Mouse (Mus musculus): Measurements from ENCODE around the gene Cabin1.
A peak's percentile ranks its signal among the peaks of the same experiment; 100 is the strongest.

The Cabin1 gene

DNA sequence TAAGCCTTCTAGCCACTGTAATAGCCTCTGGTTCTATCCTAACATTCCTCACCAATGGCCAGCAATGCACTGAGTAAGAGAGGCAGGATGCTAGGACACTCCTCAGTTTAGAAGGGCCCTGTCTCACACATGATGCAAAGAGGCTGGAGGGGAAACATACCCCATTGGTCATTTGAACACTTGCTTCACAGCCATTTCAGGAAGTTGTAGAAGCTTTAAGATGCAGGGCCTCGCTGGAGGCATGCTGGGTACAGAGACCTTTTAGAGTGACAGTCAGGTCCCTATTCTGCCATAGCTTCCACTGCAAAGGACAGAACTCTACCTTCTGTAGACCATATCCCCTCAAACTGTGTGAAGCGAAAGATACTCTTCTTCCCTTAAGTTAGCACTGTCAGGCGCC, 66.4 kb downstream of the Cabin1 start:
- no peak for DNase-seq

DNA sequence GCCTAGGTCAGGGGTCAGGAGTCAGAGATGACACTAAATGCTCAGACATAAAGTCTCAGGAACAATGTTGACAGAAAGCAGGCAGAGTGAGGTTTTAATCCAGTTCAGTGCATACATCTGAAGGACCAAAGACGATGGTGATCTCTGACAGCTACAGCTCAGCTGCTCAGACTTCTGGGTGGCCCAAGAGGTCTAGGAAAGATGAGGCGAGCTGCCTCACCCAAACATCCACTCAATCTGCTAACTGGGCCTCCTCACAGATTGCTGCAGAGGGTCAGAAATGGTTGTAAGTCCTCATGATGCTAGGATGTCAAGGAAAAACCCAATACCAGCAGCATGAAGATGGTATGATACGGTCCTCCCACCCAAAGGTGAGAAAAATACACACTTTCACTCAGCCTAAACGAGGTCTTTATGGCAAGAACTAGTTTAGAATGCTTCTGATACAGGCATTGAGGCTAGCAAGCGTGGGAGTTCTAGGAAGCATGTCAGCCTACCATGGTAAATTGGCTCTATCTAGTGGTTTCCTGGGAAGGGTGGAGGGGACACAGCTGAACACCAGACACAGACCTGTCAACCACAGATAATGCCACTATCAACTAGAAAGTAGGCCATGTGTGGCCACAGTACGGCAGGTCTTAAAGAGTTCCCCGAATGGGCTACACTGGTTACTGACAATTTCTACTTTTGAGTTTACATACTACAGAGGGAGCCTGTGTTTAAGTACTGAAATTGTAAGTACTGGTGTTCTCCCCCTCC, 67.4 kb downstream of the Cabin1 start:
- DNase-seq = no peak

DNA sequence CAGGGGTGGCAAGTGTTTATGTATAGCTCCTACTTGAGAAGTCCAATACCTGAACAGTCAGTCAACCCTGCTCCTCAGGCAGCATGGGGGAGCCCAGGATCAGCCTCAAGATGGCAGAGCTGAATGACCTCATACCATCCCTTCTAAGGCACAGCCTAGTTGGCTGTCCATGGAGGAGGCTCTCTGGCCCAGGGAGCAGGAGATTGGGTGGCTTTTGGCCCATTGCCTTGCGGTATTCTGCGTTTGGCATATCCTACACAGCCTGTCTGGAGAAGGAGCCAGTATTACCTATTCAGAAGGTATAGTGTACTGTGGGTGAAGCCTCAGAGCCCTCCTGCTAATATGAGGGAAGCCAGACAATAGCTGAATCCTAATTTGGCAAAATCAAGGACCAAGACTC, 68.6 kb downstream of the Cabin1 start:
- no peak for DNase-seq

DNA sequence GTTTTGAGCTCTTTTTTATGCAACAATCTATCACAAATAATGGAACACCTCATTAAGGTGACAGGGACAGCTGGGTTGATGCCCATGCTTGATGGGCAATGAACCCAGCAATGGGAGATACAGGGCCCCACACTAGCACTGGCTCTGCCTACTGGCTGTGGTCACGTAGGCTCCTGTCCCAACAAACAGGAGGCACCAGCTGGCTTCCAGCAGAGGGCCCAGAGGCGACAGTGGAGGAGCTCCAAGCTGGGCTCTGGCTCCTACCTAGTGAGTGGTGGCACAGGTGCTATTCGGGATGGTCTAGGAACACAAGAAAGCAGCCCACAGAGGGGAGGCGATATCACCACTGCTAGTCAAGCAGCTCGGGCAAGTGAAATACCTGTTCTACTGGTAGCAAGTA, 69.1 kb downstream of the Cabin1 start:
- no peak for DNase-seq

DNA sequence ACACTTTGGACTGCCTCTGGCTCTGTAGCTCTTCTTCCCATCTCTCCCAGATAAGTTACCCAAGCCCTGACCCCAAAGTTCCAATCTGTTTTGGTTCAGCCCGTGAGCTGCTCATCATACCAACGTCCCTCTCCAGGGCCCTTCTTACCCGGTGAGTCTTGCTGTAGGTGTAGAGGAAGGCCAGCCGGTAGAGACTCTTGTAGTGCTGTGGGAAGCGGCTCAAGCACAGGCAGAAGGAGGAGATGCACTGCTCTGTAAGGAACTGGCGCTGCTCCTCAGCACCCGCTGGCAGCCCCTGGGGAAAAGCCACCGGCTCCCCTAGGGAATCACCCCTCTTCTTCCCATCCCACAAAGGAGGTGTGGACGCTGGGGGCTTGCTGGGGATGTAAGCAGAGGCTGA, 69.6 kb downstream of the Cabin1 start:
- DNase-seq = no peak

DNA sequence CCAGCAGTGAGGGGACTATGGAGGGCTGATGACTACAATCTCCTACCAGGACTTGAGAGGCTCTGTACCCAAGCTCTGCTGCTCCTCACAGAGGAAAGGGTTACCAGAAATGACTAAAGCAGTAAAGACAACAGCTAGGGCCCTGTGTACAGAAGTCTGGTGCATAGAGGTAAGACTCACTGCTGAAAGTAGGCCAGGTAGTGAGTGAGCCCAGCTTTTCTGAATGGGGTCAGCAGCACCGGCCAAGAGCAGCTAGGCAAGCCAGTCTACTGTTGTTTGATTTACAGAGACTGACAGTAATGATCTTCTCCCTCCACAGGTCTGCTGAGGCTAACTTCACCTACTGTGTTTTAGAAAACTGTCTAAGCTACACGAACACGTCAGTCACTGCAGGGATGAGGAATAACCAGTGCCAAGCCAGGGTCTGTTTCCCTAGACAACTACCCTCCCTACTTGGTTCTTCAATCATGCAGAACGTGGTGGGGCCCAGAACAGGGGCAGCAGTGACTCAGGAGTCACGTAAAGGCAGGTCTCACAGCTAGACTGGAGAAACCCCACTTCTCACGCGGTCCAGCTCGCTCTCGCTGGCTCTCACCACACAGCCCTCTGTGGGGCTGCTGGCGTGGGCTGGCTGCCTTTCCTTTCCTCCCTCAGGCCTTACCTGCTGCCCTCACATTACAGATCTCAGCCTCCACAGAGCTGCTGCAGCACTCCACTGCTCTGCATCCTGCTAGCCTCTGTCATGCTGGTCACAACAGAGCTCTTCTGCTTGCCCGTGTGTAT, 70.5 kb downstream of the Cabin1 start:
- DNase-seq = no peak

DNA sequence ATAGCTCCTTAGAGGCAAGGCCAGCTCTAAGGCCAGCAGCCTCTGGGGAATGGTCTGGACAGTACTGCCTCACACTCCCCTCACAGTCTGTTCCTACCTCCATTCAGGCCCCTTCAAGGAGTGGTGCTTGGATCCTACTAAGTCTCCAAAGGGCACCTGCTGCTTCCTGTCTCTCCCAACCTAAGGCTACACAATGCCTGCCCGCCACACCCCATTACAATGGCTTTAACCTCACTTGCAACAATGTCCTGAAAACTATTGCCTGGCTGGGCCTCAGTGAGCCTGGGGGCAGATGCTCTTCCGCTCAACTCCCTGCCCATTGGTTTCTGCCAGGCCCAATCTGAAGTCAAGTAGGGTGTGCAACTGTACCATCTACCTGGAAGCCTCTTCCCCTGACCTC, 75.5 kb downstream of the Cabin1 start:
- DNase-seq = no peak

DNA sequence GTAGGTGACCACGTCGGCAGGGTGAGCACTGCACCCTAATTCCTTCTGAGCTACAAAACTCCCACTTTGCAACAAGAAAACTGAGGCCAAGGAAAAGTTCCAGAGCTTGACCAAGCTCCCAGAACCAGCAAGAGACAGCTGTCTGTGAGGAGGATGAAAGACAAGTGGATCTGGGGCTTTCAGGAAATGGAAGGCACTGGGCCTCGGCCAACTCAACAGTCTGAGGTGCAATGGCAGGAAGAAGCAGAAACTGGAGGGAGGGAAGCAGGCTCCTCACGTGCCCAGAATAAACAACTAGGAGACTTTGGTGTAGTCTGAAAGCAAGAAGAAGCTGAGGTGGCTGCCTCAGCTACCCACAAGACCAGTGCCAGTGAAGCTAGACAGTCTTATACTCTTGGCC, 77.4 kb downstream of the Cabin1 start:
- DNase-seq = no peak

DNA sequence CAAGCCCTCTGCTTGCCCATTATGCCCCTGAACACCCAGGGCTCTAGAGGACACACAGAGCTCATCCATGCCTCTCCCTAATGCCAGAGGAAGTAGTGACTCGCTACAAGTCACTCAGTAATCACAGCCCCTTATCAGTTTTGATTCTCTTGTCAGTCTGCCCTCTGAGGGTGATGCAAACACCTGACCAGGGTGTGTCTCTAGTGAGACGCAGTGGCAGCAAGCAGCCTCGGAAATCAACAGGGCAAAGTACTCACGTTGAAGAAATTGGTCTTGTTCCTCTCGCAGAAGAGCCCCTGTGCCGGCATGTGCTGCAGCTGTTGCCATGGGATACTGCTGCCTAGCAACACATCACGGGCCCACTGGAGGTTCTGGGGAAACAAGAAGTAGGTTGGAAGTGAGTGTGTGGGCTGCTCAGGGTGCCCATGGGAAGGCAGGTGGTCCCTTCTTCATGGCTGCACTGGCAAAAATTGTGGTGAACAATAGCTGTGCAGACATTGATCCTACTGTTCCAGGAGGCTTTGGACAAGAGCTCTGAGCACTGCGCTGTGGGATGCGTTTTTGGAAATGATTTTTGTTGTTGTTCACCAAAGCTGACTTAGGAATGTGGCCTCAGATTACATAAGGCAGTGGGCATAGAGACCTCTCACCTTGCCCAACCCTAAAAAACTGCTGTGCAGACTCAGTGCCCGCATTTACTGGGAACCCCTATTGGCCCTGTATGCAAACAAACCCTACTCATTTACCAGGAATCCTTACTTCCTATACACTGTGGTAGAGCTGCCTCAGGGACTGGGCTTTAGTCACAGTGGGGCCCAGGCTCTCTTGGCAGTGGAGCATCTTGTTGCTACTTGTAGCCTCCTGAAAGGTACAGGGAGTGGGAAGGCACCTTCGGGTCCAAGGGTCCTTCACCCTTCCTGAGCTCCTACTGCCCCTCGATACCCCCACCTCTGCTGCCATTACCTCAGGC, 79.8 kb downstream of the Cabin1 start:
- no peak for DNase-seq

DNA sequence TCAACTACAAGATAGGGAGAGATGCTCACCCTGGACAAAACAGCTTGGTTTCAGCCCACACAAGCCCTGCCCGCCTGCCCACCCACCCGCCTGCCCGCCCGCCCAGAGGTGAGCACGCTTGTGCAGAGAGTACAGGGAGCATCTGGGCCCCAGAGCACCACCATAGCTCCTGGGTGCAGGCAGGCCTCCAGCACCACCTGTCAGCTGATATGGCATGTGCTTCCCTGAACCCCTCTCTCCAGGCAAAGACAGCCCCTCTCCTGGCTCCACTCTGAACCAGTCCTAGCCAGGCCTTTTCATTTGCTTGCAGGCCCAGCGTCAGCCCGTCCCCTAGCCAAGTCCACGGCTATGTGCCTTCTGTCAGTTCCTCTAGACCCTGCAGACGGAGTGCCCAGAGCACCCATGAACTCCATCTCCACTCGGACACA, 83.6 kb downstream of the Cabin1 start:
- no peak for DNase-seq

DNA sequence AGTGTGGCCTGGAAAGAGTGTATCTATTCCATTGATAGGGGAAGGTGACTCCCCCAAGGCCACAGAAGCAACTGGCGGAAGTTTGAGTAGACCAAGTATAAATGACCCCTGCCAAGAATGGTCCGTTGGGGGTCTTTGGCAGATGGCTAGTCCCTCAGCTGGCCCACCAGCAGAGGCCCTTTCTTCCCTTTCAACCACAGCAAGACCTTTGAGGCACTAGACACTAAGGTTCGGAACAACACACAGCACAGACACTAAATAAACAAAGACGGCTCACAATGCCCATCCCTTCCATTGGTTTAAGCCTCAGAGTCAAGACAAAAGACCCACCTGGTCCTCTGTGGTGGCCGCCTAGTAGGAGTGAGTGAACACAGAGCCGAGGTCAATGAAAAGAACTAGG, 84.9 kb downstream of the Cabin1 start:
- no peak for DNase-seq

DNA sequence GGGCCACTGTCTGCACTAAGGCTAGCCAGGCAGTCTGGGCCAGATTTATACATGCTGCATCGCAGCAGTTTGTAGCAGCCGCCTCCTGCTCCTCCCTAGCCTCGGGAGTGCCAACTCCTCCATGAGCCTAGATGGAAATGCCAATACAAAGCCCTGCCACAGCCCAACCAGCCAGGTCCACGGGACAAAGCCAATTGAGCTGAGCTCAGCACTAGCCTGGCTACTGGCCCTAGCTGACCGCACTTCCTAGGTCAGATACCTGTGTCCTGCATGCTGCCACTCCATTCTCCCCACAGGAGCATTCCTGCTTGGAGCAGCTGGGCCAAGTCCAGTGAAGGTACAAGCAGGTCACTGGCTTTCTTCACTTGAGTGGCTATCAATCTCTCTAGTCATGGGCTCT, 86.2 kb downstream of the Cabin1 start:
- DNase-seq = no peak

DNA sequence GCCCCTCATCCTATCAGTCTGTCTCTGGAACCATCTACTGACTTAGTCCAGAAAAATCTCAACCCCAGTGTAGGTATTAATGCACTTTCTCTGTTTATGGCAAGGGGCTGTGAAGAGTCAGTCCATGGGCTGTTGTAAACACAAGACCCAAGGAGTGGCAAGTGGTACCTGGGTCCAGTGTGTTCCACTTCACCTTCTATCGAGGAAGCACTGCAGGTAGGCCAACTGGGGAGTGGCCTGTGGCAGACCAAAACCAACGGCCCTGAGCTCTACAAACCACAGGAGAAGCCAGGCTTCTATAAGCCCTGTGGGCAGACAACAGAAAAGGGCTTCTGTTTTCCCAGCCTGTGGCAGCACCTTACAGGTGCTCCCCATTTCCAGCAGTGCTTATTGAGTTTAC, 86.6 kb downstream of the Cabin1 start:
- DNase-seq = no peak

DNA sequence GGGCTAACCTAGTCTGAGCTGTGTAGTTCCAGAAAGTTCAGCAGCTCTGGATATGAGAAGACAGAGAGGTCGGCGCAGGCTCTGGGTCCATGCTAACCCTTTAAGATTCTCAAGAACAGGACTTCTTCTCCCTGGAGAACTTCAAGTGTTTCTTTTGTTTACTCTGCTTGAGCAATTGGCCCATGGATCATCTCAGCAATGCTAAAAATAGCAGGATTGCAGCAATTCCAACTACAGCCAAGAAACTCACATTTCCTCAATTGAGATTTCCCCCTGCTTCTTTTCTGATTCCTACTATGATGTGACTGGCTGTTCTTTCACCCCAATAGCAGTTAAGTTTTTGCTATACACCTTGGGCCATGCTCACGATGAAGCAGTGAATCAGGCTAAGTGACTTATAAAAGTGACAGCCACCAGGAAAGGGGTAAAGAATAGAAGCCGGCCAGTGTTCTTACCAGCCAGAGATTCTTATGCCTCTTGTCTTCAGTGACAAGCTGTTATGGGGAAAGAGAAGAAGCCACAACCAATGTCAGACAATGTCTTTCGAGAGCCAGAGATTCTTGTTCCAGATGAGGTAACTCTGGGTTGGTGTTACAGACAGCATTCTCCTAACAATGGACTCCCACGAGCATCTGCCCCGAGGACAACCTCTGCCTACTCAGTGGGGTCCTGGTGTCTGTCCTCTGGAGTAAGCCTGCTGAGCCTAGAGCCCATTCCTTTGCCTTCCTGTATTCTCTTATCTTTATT, 87.1 kb downstream of the Cabin1 start:
- no peak for DNase-seq

DNA sequence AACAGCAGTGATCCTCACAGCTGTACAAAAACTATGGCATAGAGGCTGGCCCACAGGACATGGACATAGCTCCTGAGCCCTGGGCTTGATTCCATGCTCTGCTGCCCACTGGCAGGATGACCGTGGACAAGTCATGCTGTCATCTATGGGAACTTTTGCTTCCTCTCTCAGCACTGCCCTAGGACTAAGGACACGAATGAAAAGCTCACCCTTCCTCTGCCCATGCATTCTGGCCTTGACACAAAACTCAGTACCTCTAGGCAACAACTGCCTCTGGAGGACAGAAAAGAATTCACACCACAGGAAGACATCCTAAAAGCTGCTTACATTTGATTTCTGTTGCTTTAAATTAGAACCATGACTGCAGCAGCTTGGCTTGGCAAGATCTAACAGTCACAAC, 87.9 kb downstream of the Cabin1 start:
- no peak for DNase-seq

DNA sequence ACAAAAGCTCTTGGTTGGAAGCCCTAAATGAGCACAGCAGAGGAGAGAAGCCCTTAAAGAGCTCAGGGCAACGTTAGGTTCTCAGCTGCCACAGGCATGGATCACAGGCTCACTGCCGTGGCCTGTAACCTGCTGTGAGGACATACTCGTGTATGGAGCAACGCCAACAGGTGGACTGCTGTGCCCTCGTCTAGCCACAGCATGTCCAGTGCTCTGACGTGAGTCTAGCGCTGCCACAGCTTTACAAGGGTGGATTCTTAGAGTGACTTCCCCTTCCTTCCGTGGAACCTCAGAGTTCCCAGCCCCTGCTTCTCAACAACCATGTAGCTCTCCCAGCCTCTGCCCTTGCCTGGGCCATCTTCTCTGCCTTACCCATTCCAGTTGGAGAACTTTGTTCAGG, 88.5 kb downstream of the Cabin1 start:
- no peak for DNase-seq

DNA sequence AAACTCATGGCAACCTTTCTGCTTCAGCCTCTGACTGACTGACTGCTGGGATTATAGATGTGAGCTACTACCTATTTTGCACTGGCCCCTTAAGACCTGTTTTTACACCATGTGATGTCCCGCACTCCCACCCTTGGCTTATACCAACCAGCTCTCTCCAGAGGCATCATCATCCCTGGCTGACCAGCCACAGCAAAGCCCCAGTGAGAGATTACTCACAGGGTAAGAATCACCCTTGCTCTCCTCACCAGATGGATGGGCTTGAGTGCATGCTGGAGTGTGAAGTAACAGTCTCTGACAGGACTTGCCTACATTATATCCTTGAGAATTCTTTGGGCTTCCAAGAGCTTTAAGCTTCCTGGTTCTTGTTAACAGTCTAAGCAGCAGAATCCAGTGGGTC, 94.2 kb downstream of the Cabin1 start:
- DNase-seq = no peak

DNA sequence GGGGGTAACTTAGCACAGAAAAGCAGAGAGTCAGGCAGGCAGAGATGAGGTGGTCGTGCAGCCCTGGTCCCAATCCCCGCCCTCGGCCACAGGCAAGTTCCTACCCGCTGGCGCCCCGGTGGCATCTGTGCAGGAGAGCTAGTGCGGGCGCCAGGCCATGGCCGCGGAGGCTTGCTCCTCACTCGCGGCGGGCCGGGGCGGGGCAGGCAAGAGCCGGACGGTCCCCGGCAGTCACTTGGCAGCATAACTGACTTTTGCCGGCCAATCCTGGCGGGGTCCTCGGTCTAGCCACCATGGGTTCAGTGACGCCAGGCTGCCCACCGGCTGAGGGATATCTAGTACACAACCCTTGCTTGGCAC, 96.2 kb downstream of the Cabin1 start:
- DNase-seq = peak in 1 of 2 experiments; percentile 65

DNA sequence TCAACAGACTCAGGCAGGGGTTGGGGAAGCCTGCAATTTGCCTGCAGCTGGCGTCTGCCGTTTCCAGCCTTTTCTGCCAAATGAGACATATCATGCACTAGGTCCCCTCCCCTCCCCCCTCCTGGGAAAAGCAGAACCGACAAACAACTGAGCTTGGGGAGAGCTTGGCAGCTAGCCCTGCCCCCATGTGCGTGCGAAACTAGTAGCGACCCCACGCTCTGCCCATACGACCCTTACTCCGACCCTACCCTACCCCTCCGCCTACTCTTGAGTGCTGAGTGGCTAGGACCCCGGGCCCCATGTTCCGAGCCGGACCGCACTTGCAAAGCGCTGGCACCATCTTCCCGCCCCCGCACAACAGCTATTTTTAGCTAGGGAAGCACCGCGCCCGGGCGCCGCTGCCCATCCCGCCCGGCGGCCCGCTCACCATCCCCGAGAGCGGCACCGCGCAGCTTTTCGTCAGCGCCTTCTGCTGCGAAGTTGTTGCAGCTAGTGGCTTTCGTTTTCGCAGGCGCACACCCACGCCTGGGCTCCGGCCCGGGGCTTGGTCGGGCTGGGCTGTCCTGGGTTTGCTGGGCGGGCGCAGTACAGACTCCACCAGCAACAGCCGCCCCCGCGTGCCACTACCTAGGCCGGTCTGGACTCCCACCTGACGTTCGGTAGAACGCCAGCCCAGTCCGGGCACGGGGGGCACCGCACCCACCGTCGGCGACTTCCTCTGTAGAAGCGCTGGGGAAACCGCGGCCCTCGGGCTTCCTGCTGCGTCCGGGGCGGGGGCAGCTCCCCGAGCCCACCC, 96.8 kb downstream of the Cabin1 start:
- DNase-seq = peak; percentile 72 to 76

DNA sequence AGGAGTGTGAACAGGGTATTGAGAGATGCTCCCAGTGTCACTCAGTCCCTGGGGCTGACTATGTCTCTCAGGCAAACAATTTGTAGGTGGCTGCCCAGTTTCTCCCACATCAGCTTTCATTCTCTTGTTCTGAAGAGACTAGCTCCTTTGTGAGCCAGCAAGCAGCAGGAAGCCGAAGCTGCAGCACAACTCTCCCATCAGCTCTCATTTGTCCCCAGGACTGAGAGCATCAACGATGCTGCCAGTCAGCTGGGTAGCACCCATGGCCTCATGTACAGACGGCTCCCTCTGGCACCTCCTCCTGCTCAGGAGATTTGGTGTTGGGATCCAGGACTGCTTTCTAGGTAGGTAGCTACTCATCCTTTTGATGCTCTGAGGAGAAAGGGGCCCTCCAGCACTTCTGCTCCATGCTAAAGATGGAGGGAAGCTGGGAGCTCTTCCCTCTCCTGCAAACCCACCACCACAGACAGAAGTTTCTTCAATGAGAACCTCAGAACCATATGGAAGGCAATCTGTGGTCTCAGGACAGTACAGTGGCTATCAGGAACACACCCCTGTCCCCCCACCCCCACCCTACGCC, 97.6 kb downstream of the Cabin1 start:
- peak in 1 of 2 experiments; percentile 10 for DNase-seq

DNA sequence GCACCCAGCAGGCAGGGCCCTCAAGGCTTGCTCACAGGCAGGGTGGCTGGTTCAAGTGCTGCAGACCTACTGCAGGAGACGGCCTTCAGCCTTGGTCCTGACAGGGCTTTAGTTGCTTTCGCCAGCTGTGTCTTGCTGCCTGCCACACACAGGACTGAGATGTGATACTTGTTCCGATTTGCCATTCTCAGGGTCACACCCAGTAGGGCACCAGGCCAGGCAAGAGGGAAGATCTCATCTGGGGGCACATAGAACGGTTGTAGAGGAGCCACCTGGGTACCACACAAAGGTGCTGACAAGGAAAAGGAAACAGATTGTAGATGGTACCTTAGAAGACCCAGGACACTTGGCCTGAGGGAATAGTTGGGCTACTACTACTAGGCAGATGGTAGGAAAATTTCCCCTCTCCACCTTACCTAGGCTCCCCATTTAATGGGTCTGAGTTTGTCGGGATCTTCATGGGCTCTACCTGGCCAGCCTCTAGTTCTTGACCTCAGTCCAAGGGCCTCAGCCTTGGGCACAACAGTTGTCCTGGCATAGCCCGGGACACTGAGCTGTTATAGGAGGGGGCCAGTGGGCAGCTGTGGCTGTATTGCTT, 99.4 kb downstream of the Cabin1 start:
- DNase-seq = no peak

Measured in B cell, adult 2 months (primary cell).